Mouse (Mus musculus): ENCODE data around the gene Gna13.
A peak's percentile ranks its signal among the peaks of the same experiment; 100 is the strongest.

Gene Gna13

DNA sequence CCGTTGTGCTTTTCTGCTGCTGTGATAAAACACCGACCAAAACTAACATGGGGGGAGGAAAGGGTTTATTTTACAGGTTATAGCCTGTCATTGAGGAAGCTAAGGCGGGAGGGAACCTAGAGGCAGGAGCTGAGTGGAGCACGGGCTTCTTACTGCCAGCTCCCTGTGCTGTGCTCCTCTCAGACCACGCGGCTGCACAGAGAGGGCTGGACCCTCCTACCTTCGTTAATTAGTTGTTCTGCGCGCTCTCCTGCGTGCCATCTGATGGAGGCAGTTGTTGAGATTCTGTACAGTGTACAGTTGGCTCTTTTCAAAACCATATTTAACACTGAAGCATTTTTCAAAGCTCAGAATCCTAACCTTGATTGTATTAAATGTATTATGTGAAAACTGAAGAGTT lies 14.8 kb downstream of the Gna13 start:
- DNase-seq: no peak

- DNase-seq: no peak
These were observed 15.4 kb downstream of the Gna13 start for GRCm38 (mm10) chr11:109378051-109378450.

GRCm38 (mm10) chr11:109380662-109381061 lies 18.0 kb downstream of the Gna13 start:
- no peak for DNase-seq

- no peak for DNase-seq
These were observed 22.7 kb downstream of the Gna13 start for GRCm38 (mm10) chr11:109385296-109385695.

- no peak for DNase-seq
These were observed 26.4 kb downstream of the Gna13 start for GRCm38 (mm10) chr11:109389046-109389445.

DNA sequence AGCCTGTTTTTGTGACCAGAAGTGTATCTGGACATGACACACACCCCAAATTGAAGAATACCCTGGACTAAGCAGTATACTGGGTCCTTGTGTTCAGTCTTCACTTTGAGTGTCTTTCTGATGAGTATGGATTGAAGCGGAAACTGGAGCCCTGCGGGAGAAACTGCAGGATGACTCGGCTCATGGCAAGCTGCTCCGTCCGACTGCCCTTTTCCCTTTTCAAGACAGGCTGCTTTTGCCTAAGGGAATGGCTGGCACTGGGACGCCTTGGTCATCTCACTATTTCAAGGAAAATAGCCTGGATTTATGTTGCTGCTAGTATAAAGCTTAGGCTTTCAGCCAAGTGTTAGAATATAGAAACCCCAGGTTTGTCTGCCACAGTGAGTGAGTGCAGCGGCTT lies 28.6 kb downstream of the Gna13 start:
- no peak for DNase-seq

DNA sequence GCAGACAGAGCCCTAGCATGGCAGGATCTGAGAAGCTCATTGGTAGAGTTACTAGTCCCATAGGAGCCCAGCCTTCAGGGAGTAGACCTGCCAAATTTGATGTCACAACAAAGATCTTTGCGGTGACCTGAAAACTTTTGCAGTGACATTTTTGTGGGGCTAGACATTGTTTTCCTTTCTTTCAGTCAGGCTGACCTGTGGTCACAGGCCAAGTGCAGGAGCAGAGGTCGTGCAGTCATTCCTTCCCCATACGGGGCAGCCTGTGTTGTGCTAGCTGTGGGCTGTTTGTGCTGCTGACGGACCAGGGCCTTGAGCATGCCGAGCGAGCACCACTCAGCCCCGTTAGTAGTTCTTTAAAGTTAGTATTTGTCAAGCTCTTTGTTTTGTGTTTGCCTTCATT lies 29.1 kb downstream of the Gna13 start:
- DNase-seq: no peak

DNA sequence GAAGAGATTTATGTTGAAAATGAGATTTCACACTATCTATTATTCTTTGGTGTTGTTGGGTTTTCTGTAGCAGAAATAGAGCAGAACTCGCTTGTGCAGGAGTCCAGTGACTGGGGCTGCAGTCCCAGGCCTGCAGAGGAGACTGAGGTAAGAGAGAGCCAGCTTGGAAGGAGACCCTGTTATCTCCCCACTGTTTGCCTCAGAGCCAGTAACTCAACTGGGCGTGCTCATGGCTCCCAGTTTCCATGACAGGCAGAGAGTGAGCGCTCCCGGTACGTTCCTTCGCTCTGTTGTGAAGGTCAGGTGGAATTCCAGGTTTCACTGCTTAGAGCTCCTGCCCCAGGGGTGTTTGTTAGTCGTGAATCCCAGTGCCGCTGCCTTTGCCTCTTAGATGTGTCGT lies 30.0 kb downstream of the Gna13 start:
- no peak for DNase-seq

GRCm38 (mm10) chr11:109394758-109395157 lies 32.1 kb downstream of the Gna13 start:
- DNase-seq: peak; percentile 29 to 50

- peak; percentile 52 to 53 for DNase-seq
These were observed 32.7 kb downstream of the Gna13 start for GRCm38 (mm10) chr11:109395291-109395690.

GRCm38 (mm10) chr11:109406431-109406830 lies 43.8 kb downstream of the Gna13 start:
- no peak for DNase-seq

GRCm38 (mm10) chr11:109410197-109410980 lies 47.8 kb downstream of the Gna13 start:
- DNase-seq: no peak

DNA sequence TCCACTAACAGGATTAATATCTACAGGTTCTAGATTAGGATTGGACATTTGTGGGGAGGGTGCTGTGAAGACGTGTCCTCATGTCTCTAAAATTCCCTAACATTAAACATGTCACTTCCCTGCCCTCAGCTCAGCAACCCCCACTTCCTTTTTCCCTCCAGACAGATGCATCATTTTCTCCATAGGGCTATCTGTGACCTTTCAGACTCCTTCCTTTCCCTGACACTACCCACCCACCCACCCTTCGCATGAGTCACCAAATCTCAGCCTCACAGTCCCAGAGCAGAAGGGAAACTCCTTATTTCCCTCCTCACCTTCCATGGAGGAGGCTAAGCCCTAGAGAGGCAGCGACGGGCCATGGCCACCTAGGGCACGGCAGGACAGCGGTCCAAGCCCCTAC lies 51.0 kb downstream of the Gna13 start, which contains the start of gene 9930022D16Rik:
9930022D16Rik (plus strand) TSS at position 301 of the 400 bp plus-strand sequence.
- DNase-seq: no peak

- DNase-seq: no peak
These were observed 52.2 kb downstream of the Gna13 start for GRCm38 (mm10) chr11:109414802-109415201.

GRCm38 (mm10) chr11:109416709-109417420 lies 54.2 kb downstream of the Gna13 start:
- DNase-seq: no peak

DNA sequence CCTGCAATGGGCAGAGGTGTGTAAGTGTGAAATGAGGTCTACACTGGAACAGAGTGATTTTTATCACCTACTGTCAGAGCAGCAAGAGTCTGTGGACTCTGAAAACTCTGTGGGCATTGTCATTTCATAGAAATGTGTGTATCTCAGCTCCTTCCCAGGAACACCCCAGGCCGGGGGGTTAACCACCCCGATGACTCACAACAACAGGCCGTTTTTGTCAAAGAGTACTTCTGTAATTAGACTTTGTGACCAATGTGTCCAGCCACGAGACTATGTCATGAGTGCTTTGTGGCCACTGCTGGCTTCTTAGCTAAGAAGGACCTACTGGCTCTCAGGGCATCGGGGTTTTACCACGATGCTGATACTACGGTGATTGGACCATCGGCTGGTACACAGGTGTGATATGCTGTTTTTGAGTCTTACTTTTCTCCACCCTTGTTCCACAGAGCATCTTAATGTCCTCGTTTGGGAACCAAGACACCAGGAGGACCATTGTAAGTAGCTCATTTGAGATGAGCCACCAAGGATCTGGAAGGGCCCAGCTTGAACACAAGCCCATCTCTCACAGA lies 54.9 kb downstream of the Gna13 start:
- DNase-seq: no peak

- no peak for DNase-seq
These were observed 56.8 kb downstream of the Gna13 start for GRCm38 (mm10) chr11:109419461-109419860.

DNA sequence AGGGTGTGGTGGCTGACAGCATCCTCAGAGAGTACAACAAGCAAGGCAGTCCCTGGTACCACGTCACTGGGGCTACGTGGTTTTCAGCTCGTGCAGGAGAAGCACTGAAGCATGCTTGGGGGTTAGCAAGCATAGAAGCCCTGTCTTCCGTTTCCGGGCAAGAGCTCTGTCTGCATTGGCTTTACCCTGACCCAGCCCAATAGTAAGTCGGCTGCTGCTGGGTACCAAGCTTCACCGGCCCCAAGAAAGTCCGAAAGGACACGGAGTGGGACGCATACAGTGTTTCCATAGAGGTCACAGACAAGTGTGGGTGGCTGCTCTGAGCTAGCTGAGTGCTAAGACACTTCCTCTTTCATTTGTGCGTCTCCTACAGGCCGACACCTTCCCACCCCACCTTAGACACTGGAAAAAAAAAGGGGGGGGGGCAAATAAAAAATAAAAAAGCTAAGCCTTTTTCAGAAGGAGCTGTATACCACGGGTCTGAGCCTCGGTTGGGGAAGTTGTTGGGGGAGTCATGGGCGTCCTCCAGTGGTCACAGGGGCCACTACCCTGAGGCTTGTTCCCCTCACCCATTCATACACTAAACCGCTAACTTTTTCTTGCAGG lies 57.4 kb downstream of the Gna13 start:
- DNase-seq: no peak

- DNase-seq: no peak
These were observed 57.9 kb downstream of the Gna13 start for GRCm38 (mm10) chr11:109420567-109420962.

GRCm38 (mm10) chr11:109421205-109421604 lies 58.6 kb downstream of the Gna13 start:
- no peak for DNase-seq

GRCm38 (mm10) chr11:109422263-109422662 lies 59.6 kb downstream of the Gna13 start:
- no peak for DNase-seq

DNA sequence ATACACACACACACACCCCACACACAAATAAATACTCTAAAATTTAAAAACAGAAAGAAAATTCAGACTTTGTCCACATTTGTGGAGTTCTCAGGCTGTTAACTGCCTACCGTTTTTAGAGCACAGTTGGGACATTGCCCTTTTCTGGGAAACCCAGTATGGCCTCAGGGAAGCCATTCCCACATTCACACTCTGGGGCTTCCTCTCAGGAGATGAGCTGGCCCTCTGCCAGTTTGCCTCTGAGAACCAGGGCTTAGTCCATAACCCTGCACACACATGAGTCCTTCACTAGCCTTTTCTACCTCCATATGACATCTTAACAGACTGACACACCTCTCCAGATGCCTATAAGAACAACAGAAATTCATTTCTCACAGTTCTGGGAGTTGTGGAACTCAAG lies 60.7 kb downstream of the Gna13 start:
- no peak for DNase-seq

Measured in kidney, adult 8-10 months (tissue).